In the genomic region with DNA sequence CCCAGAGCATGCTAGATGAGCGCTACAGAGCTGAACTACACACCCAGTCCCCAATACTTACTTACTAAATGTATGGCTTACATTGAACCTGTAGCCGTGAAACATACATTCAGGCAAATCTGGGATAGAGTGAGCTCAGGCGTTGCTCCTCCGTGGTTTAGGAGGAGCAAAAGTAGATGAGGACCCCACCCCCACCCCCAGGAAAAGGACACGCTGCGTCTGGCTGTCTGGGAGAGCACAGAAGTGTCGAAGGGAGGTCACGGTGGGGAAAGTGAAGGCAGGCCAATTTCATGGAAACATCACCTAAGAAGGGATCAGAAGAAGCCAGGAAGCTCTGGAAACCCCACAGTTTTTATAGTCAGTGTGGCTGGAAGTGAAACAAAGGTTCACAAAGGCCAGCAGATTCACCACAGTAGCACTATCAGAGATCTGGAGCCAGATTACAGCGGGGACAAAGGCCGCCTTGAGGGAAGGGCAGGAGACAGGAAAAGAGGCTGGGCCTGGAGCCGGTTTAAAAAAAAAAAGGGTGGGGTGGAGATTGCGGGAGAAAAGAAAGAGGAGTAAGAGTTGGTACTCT, we compare ENCODE assay signal across 1 mouse cellular context.
TF ChIP-seq lines count a peak whose summit lies in the region.

No protein-coding gene starts in this region.

TF ChIP-seq in MEL, 35 proteins besides CTCF, POLR2A, EP300 and RAD21 (continued from another document):
- TF ChIP-seq ZNF384 (IDR thresholded peaks at IDR 0.05; ENCODE audit: low read depth, low read length) (peak; percentile 80), CHD2 (IDR thresholded peaks at IDR 0.05; ENCODE audit: low read length) (no peak), RCOR1 (IDR thresholded peaks at IDR 0.05; ENCODE audit: low read depth, low read length) (peak; percentile 42; the same call in 1 of the 2 replicates), KAT2A (conservative IDR thresholded peaks at IDR 0.05; ENCODE audit: low read depth, low read length) (no peak), MAX (IDR thresholded peaks at IDR 0.05; ENCODE audit: low read length) (no peak)
